Mouse (Mus musculus) liver, embryonic 14.5 days (tissue): Measurements from ENCODE around the gene Rbms3. TPM values are rescaled to one million over a fixed set of nuclear protein-coding genes. Genes with fewer than 3 reads are reported as not detected.

Source experiments
- ATAC-seq: fragments of 200-750 bp; cut with Nextera tagmentation; 2 replicates; pipeline ENCODE4 v1.8.0; 2017; ENCODE audit warnings: moderate number of reproducible peaks, mild to moderate bottlenecking, moderate library complexity; ENCODE audit not compliant: insufficient read depth
- DNase-seq, 3 experiments: peaks; one replicate each; pipeline ENCODE4 v3.0.0-alpha.2; 2012 to 2013; ENCODE audit warnings: low read depth in 3 of 3, low spot score in 3 of 3
- H3K27ac ChIP-seq: fragments of 300-500 bp; sonication (generic); 2 replicates; pipeline ENCODE4 v1.5.1; 2014; ENCODE audit warnings: moderate library complexity, mild to moderate bottlenecking, control low read depth, inconsistent platforms
- H3K27me3 ChIP-seq: fragments of 300-500 bp; sonication (generic); 2 replicates; pipeline ENCODE4 v1.6.1; 2014; ENCODE audit warnings: mild to moderate bottlenecking, low read length, moderate library complexity; ENCODE audit not compliant: control insufficient read depth, insufficient read depth
- H3K36me3 ChIP-seq: fragments of 300-500 bp; sonication (generic); replicated peaks from 2 replicates; pipeline ENCODE4 v1.6.1; 2014; ENCODE audit warnings: low read depth; ENCODE audit not compliant: control insufficient read depth, insufficient read depth
- H3K4me1 ChIP-seq, 2 experiments: fragments of 200-500 bp in 1 of 2; fragments of 300-500 bp in 1 of 2; sonication (generic) in 1 of 2; replicated peaks; 2 replicates each; pipeline ENCODE4 v1.6.1; 2012 to 2014; ENCODE audit warnings: antibody characterized with exemption in 1 of 2, inconsistent platforms in 1 of 2, low read length in 1 of 2; ENCODE audit not compliant: control insufficient read depth in 2 of 2, insufficient read depth in 2 of 2
- H3K4me2 ChIP-seq: fragments of 300-500 bp; sonication (generic); 2 replicates; pipeline ENCODE4 v1.6.1; 2014; ENCODE audit warnings: low read depth, mild to moderate bottlenecking, control low read depth, moderate library complexity
- H3K4me3 ChIP-seq, 2 experiments: fragments of 200-500 bp in 1 of 2; fragments of 300-500 bp in 1 of 2; sonication (generic) in 1 of 2; 2 replicates each; pipeline ENCODE4 v1.5.1; 2012 to 2014; ENCODE audit warnings: low read depth in 2 of 2, low read length in 2 of 2, mild to moderate bottlenecking in 2 of 2, control low read depth in 1 of 2, inconsistent platforms in 1 of 2, moderate library complexity in 1 of 2; ENCODE audit not compliant: insufficient read depth in 1 of 2
- H3K9ac ChIP-seq: fragments of 300-500 bp; sonication (generic); replicated peaks from 2 replicates; pipeline ENCODE4 v1.6.1; 2014; ENCODE audit warnings: mild to moderate bottlenecking, control low read depth, moderate library complexity
- H3K9me3 ChIP-seq: fragments of 300-500 bp; sonication (generic); 2 replicates; pipeline ENCODE4 v1.6.1; 2016; ENCODE audit warnings: low read length, mixed read lengths; ENCODE audit not compliant: control insufficient read depth
- CTCF ChIP-seq: IDR thresholded peaks from 2 replicates; pipeline ENCODE4 v1.5.1; 2016; ENCODE audit warnings: antibody characterized with exemption, low read depth, control low read depth
- EP300 ChIP-seq: IDR thresholded peaks from 2 replicates; pipeline ENCODE4 v1.6.1; 2016; ENCODE audit warnings: antibody characterized with exemption, low read depth
- WGBS: fragments of 180-500 bp; shearing (Covaris S2); extraction: QIAGEN DNeasy Blood & Tissue Kit; methylation state at CpG from one replicate; pipeline ENCODE4 v1.1.7; 2014; ENCODE audit not compliant: insufficient replicate concordance; 5-methylcytosine and 5-hydroxymethylcytosine counted together
- polyA plus RNA-seq, 2 experiments: library from polyadenylated mRNA; depleted of rRNA in 1 of 2; stranded (reverse) in 1 of 2; unstranded in 1 of 2; fragments of >200 nt; fragmentation: Nextera tagmentation in 1 of 2; extraction: Ambion mirVana in 1 of 2; gene quantifications; 2 replicates each; pipeline versions ENCODE4 v1.2.1 to v1.2.3; 2012 to 2014

The Rbms3 gene
- polyA plus RNA-seq, 2 experiments = 0.88 to 2.4 TPM

- ATAC-seq (no peak), DNase-seq (no peak)
- no peaks in the 10 kb centered on the region for H3K9me3 ChIP-seq
- 70% methylated on average over 3 of the region's 3 CpGs for WGBS
- H3K36me3 ChIP-seq = no peaks in the 10 kb centered on the region
- no peaks in the 10 kb centered on the region for H3K4me1 ChIP-seq
- H3K27me3 ChIP-seq = no peaks in the 10 kb centered on the region
- H3K4me2 ChIP-seq = no peak overlapping the region
- H3K9ac ChIP-seq = no peak overlapping the region
- no peak for TF ChIP-seq CTCF
- H3K27ac ChIP-seq = no peak overlapping the region
- no peak overlapping the region for H3K4me3 ChIP-seq
Measured at GRCm38 (mm10) chr9:116967317-116967716, 662.4 kb downstream of the Rbms3 start.

- H3K27me3 ChIP-seq = no peaks in the 10 kb centered on the region
- no peak overlapping the region for H3K27ac ChIP-seq
- 67% methylated on average over 6 of the region's 6 CpGs for WGBS
- DNase-seq = no peak
- H3K4me2 ChIP-seq = no peak overlapping the region
- H3K4me1 ChIP-seq = no peaks in the 10 kb centered on the region
- no peak overlapping the region for H3K4me3 ChIP-seq
- H3K9me3 ChIP-seq = no peaks in the 10 kb centered on the region
- H3K9ac ChIP-seq = no peak overlapping the region
- TF ChIP-seq EP300 (no peak), CTCF (no peak)
- ATAC-seq = no peak
- H3K36me3 ChIP-seq = no peaks in the 10 kb centered on the region
Measured at GRCm38 (mm10) chr9:116965691-116966090, 664.0 kb downstream of the Rbms3 start.

GRCm38 (mm10) chr9:116956156-116956555 is 673.6 kb downstream of the Rbms3 start:
- 59% methylated on average over 2 of the region's 2 CpGs for WGBS
- H3K4me3 ChIP-seq = no peak overlapping the region
- no peaks in the 10 kb centered on the region for H3K9me3 ChIP-seq
- no peak overlapping the region for H3K4me2 ChIP-seq
- H3K36me3 ChIP-seq = no peaks in the 10 kb centered on the region
- no peaks in the 10 kb centered on the region for H3K4me1 ChIP-seq
- ATAC-seq (no peak), DNase-seq (no peak)
- H3K9ac ChIP-seq = no peak overlapping the region
- H3K27ac ChIP-seq = no peak overlapping the region
- TF ChIP-seq CTCF = no peak
- no peak for TF ChIP-seq EP300
- no peaks in the 10 kb centered on the region for H3K27me3 ChIP-seq

GRCm38 (mm10) chr9:116948211-116948610 is 681.5 kb downstream of the Rbms3 start:
- ATAC-seq = no peak
- TF ChIP-seq CTCF = no peak
- no peak for TF ChIP-seq EP300
- 20% methylated on average over 3 of the region's 3 CpGs for WGBS

GRCm38 (mm10) chr9:116947369-116947768 is 682.3 kb downstream of the Rbms3 start:
- no peak overlapping the region for H3K9ac ChIP-seq
- no peak for ATAC-seq
- WGBS = 56% methylated on average over 4 of the region's 4 CpGs
- TF ChIP-seq CTCF (no peak), EP300 (no peak)
- H3K36me3 ChIP-seq = no peaks in the 10 kb centered on the region
- no peaks in the 10 kb centered on the region for H3K4me1 ChIP-seq
- H3K27me3 ChIP-seq = no peaks in the 10 kb centered on the region
- H3K4me3 ChIP-seq = no peak overlapping the region
- H3K27ac ChIP-seq = no peak overlapping the region
- H3K4me2 ChIP-seq = no peak overlapping the region
- H3K9me3 ChIP-seq = no peaks in the 10 kb centered on the region
- DNase-seq = no peak

More at GRCm38 (mm10) chr9:116948211-116948610, 681.5 kb downstream of the Rbms3 start:
- Histone ChIP-seq H3K4me2 (no peak overlapping the region), H3K9me3 (no peaks in the 10 kb centered on the region), H3K27ac (no peak overlapping the region), H3K27me3 (no peaks in the 10 kb centered on the region), H3K4me1 (no peaks in the 10 kb centered on the region), H3K4me3 (no peak overlapping the region), H3K9ac (no peak overlapping the region), H3K36me3 (no peaks in the 10 kb centered on the region)
- no peak for DNase-seq
